Mouse (Mus musculus) left cerebral cortex, postnatal 36 days (tissue): ENCODE results near the gene Icam4. TPM values are rescaled to one million over a fixed set of nuclear protein-coding genes. Genes with fewer than 3 reads are reported as not detected.

Experiments
- DNase-seq, 2 experiments: peaks; one replicate each; pipeline ENCODE4 v3.0.0; 2021 to 2022; ENCODE audit warnings: low spot score in 2 of 2, mixed read lengths in 1 of 2
- intact Hi-C: fragments of 180-260 bp; cut with DNase I; formaldehyde crosslinking; loops from one replicate; pipeline ENCODE4 v1.15.1; 2025
- microRNA-seq: library from miRNA; unstranded; fragments of <30 nt; microRNA quantifications from one replicate; pipeline ENCODE4 v1.2.0, GENCODE M21; 2022
- total RNA-seq, 2 experiments: library from RNA; stranded (reverse); gene quantifications; 2 replicates each; pipeline ENCODE4 v1.2.3; 2021

Gene Icam4
- total RNA-seq, 2 experiments from 2014 or later = 1.2 to 1.3 TPM

GRCm38 (mm10) chr9:21074173-21074572, 45.0 kb downstream of the Icam4 start:
- DNase-seq = no peak
- intact Hi-C loops = no loop called here

- no peak for DNase-seq
- intact Hi-C loops = no loop called here
Observed at GRCm38 (mm10) chr9:21075625-21076024, 46.5 kb downstream of the Icam4 start.

Small RNA genes lying within 50 kb of the gene (microRNA-seq; reads per million reads assigned to microRNA genes)
- not detected for gene Mir1900
- gene Mir7082 = not detected

Other genes starting within 250 kb of the Icam4 start
- 1 to 10 TPM; 1.1 to 2.2 TPM for gene Col5a3, start 214.3 kb upstream of the Icam4 start, total RNA-seq
- gene Rdh8, start 210.9 kb upstream of the Icam4 start, total RNA-seq = not detected
- gene A230050P20Rik, start 160.7 kb upstream of the Icam4 start, total RNA-seq = 10 to 100 TPM; 65.7 to 90.2 TPM
- 10 to 100 TPM; 10.5 to 11.8 TPM for gene Angptl6, start 149.6 kb upstream of the Icam4 start, total RNA-seq
- gene Ppan, start 141.2 kb upstream of the Icam4 start, total RNA-seq = 10 to 100 TPM; 18.6 to 23.9 TPM
- 100 to 1,000 TPM; 120 to 124 TPM for gene Eif3g, start 130.8 kb upstream of the Icam4 start, total RNA-seq
- 10 to 100 TPM; 40.1 to 43.0 TPM for gene Dnmt1, start 69.5 kb upstream of the Icam4 start, total RNA-seq
- 1 to 10 TPM; 3.0 to 3.6 TPM for gene S1pr2, start 52.6 kb upstream of the Icam4 start, total RNA-seq
- gene Mrpl4, start 26.6 kb upstream of the Icam4 start, total RNA-seq = 10 to 100 TPM; 59.6 to 62.5 TPM
- 1 to 10 TPM; 2.4 to 3.2 TPM for gene Icam1, start 13.4 kb upstream of the Icam4 start, total RNA-seq
- gene Icam5, start 2.7 kb downstream of the Icam4 start, total RNA-seq = 100 to 1,000 TPM; 235 to 249 TPM
- not detected for gene Zglp1, start 37.7 kb downstream of the Icam4 start, total RNA-seq
- gene Gm49373, start 43.7 kb downstream of the Icam4 start, total RNA-seq = 1 to 10 TPM; 1.5 to 1.6 TPM
- 10 to 100 TPM; 59.0 to 70.8 TPM for gene Fdx1l, start 44.2 kb downstream of the Icam4 start, total RNA-seq
- gene Gm38431, start 62.6 kb downstream of the Icam4 start, total RNA-seq = 1 to 10 TPM; 2.1 to 3.5 TPM
- 10 to 100 TPM; 26.1 to 29.0 TPM for gene Raver1, start 62.6 kb downstream of the Icam4 start, total RNA-seq
- gene Tyk2, start 101.9 kb downstream of the Icam4 start, total RNA-seq = 10 to 100 TPM in 1 of 2 experiments, 1 to 10 TPM in 1; 9.1 to 15.3 TPM
- gene Cdc37, start 120.6 kb downstream of the Icam4 start, total RNA-seq = 100 to 1,000 TPM; 139 to 155 TPM
- gene Pde4a, start 136.3 kb downstream of the Icam4 start, total RNA-seq = 10 to 100 TPM; 94.8 to 98.7 TPM
- gene Keap1, start 210.0 kb downstream of the Icam4 start, total RNA-seq = 10 to 100 TPM; 52.7 to 60.8 TPM
- 10 to 100 TPM in 1 of 2 experiments, 1 to 10 TPM in 1; 6.6 to 14.2 TPM for gene S1pr5, start 219.1 kb downstream of the Icam4 start, total RNA-seq
- gene Atg4d, start 235.9 kb downstream of the Icam4 start, total RNA-seq = 10 to 100 TPM; 47.1 to 48.8 TPM